Mouse (Mus musculus) frontal cortex, postnatal 36 days (tissue): ENCODE results near the gene Ackr2.

Experiments
- DNase-seq, 2 experiments: peaks; one replicate each; pipeline ENCODE4 v3.0.0; 2022; ENCODE audit warnings: low spot score in 2 of 2

The Ackr2 gene

DNA sequence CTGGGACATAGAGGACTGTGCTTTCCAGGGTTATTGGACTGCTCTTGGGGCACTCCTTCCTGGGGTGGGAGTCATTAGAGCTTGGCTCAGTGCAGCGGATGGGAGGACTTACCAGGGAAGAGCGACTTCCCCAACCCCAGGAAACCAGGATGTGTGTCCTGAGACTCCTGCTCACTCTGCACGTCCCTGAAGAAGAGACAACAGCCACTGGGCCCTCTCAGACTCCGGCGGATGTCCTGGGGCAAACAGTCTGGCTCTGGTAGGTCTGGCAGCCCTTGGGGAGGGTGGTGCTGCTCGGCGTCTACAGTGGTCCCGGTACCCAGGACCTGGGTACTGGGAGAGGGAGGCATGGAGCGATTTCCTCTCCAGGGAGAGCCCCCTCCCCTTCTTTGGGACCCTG, at the start of gene Ackr2:
Ackr2 (plus strand) TSS at position 111 of the 400 bp plus-strand sequence.
- no peak for DNase-seq

DNA sequence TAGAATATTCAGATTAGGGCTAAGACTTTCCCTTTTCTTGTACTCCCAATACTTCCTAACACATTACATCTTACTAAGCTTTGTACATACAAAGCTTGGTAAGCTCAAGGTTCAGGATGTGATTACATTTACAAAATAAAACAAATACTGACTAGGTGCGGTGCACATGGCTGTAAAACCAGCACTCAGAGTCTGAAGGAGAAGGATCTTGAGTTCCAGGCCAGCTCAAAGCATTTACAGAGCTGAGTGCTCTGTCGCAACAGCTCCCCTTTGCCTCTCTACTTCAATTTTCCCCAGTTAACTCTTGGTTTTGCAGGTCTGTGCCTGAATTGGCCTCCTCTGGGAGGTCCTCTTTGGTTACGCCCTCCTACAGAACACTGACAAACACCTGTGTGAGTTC, 43.9 kb upstream of the Ackr2 start:
- DNase-seq = no peak

DNA sequence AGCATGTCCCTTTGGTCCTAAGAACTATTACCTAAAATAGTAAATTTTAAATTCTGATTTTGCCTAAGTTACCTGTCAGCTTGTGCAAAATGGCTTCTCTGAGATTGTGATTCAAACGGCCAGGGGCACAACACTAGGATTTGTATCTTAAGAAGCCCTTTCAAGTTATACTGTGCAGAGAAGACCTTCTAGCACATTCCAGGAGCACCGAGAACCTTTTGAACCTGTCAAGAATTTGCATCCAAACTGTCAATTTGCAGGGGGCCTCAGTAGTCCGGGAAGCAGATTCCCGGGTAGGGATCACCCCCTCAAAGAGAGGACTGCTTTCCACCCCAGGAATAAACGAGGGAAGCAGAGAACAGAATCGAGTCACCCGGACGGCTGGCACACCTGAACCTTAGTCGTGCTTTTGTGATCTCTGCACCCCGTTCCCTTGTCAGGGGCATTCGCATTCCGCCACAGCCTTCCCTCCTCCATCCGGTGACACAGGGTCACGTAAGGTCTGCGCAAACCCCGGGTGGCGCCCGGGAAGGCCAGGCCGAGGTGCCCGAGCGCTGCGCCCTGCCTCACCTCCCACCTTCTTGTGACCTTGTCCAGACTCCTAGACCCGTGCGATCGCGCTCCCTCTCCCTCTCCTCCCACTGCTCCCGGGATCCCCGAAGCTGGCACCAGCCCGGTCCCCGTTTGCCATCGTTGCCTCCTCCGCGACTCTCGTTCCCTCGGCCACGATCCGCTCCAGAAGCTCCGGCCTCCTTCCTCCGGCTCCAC, 41.3 kb upstream of the Ackr2 start:
- no peak for DNase-seq

DNA sequence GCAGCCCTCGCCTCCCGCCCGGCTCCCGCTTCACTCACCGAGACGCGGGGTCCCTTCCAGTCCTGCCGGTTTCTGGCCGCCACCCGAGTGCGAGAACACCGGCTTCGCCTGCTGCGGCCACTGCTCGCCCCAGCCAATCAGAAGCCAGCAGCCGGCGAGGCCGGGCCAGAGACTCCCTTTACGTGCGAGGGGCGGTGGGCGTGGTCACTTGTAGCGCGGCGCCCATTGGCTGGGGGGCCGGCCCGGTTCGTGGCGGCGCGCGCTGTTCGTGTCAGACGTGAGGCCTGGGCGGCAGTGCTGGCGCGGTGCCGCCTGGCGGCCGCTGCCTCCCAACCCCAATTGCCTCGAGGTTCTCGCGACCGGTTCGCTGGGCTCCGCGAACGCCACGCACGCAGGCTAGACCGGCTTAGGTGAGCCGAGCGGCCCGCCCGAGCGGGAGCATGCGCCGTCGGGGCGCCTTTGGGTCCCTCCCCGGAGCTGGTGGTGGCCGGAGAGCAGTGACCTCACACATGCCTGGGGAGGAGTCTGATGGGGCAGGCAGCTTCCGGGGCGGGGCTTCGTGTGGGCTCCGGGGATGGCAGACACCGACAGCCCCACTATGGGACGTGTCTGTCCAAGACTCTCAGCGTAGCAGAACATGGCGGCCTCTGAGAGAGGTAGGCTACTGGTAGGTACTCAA, 40.5 kb upstream of the Ackr2 start:
- peak; percentile 97 to 98 for DNase-seq

DNA sequence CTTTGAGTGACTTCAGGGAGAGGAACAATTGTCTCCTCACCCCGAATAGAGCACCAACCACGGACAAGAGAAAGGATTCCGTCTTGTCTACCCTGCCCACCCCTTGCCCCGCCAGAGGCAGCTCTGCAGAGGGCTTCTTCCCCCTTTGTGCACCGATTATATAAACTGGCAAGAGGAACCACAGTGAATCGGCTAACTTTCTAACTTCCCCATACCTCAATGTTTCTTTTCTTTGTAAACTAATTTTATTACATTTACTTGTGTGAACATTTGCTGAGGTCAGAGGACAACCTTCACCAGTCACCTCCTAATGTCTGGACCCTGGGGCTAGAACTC, 40.0 kb upstream of the Ackr2 start, which contains the start of gene Higd1a:
Higd1a (minus strand) TSS at position 210 of the 336 bp plus-strand sequence.
- no peak for DNase-seq

DNA sequence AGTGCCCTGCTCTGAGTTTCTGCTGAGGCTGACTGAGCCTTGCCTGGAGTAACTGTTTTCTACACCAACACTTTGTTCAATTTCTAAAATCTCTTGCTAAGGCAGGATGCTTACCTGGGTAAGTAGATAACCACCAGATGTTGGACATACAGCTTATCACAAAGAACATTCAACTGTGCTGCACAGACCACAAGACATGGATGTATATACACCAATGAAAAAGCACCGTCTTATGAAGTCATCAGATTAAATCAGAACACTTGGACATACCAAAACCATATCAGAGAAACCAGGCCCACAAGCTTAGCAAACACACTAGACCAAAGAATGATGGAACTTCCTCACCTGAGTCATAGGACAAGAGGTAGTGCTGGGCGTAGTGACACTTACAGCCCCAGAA, 38.8 kb upstream of the Ackr2 start:
- no peak for DNase-seq

DNA sequence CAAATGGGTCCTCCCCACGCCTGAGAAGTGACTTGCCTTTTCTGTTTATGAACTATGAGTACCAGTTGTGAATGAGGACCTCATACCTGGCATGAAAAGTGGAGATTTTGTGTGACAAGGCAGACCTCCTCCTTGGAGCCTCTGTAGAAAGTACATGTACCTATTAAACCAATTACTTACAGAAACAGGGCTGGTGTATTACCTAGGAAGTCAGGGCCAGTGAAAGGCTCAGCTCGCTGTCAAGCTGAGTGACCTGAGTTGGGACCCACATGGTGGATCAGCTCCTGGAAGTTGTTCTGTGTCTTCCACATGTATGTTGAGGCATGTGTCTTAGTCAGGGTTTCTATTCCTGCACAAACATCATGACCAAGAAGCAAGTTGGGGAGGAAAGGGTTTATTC, 37.2 kb upstream of the Ackr2 start:
- no peak for DNase-seq

DNA sequence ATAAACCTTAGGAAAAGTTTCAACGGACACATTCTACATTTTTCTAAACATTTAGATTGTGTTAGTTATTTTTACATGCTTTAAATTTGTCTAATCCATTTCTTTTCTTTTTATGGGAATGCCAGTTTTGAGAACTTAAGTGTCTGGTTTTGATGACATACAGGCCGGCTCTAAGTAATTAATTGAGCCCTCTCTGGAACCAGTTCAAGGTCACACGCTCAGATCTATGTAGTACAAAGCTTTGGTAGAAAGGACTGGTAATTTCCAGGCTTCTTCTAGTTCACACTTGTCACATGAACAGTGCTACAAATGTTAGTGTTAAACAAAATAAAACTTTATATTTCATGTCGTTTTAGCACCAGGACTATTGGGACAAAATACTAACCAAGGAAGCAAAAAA, 33.3 kb upstream of the Ackr2 start:
- no peak for DNase-seq

DNA sequence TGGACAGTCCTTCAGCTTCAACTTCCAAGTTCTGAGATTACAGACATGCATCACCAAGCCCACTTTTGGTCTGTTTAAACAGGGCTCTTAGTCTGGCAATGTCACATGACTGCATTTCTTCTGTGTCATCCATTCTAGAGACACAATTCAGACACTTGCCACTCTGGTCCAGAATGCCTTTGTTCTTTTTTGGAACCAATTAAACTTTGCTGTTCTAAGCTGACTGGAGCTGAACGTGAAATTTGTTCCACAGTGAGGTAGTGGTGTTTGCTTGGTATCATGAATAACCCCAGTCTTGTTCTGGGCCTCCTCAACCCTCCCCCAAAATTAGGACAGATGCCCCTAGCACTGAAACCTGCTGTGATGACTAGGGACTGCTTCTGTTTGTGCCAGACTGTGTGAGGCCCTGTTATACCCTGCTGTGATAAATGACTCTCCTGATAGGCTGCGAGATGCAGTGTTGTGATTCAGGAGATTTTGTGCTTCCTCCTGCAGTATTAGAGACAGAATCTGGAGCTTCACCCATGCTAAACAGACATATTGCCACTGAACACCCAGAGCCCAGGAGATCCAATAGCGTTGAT, 32.6 kb upstream of the Ackr2 start:
- no peak for DNase-seq

DNA sequence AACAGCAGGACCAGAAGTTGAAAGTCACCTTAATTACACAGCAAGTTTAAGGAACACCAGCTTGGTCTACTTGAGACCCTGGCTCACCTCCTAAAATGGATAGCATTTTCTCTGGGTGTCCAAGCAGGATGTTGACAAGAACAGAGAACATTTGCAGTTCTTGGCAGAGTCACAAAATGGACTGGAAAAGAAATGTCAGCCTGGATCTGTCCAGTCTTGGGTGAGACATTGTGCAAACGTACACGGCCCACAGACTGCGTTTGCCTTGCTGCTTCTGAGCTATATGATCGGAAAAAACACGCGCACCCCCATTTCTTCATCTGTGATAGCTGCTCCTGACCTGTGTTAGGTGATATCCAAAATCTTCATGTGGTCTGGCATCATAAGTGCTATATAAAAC, 30.5 kb upstream of the Ackr2 start:
- DNase-seq = no peak

DNA sequence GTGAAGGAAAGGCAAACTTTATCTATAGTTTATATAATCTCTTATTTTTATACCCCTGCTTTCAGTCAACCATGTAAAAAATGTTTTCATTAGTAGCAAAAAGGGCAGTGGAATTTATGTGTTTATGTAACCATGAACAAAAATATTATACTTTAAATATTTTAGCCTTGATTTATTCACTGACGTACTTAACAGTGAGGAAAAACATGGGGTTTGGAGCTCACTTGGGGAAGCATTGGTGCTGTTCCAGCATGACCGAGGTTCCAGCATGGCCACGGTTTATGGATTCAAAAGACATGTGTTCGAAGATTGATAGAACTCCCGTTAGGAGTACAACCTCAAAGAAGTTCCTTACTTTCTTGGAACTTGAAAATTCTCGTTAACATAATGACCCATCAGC, 29.9 kb upstream of the Ackr2 start:
- DNase-seq = no peak

DNA sequence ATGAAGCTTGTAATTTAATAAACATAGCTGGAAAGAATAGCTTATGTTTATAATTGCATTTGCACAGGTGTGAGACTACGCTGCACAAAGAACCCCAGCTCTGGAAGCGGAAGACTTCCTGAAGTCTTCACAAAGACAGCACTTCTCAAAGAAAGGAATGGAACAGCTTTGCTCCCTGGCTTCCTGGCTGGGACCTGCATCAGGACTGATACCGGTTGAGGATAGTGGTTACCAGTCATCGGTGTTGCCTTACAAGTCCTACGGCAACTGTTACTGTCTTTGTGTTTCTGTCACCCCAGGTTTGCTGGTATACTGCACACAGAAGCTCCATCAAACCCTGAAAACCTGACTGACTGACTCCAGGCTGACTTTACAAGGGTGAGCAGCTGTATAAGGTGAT, 28.7 kb upstream of the Ackr2 start:
- DNase-seq = no peak

DNA sequence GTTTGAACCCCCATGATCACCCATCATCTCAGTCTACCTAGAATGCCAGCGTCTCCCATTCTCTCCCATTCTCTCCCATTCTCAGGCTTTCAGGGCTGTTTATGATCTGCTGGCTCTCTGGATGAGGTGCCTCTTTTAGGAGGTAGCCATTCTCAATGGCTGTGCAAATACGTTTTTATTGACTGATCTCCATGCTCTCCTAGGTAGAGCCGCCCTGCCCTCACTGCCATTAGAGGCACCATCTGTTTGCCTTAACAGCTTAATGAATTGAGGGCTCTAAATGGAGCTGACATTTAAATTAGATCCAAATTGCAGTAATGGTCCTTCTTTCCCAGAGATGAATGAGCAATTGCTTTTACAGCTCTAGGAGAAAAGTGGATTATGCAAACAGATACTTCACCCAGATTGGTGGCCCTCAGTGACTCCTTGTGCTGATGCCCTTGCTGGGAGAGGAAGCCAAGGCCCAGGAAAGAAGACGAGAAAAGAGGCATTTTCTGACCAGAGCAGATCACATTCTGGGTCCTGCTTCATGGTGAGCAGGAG, 28.1 kb upstream of the Ackr2 start:
- no peak for DNase-seq

DNA sequence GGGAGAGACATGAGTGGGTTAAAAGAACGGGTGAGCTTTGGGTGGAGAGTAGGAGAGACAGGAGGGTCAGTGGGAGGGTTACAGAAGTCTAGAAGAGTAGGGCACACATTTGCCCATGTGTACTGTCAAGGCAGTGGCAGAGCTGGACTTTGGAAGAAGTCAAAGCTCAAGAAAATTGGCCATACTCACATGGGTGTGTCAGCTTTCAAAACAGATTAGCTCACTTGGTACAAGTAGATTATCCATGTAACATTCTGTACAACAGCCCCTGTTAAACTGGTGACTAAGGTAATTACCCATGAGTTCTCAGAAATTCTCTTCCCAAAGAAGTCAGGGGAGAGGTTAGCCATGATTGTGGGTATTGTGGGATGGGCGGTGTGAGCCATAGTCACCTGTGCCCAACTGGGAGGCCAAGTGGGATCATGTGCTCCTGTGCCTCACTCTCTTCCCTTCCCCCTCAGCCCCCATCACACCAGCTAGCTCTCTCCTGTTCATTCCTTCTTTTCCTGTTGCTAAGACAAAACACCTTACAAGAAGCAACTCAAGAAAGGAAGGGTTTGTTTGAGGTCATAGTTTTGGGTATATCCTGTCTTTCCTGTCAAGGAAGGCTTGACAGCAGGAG, 26.0 kb upstream of the Ackr2 start:
- DNase-seq = no peak

DNA sequence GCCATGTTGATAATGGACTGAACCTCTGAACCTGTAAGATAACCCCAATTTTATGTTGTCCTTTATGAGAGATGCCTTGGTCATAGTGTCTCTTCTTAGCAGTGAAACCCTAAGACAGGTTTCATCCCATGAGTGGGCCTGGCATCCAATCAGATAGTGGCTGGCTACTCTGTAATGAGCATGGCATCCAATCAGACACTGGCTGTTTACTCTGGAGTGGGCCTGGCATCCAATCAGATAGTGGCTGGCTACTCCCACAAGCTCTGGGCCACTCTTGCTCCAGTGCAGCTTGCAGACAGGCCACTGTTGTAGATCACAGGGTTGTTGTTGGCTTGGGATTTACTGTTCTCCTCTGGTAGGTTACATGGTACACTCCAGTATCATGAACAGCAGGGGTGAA, 24.6 kb upstream of the Ackr2 start:
- no peak for DNase-seq

DNA sequence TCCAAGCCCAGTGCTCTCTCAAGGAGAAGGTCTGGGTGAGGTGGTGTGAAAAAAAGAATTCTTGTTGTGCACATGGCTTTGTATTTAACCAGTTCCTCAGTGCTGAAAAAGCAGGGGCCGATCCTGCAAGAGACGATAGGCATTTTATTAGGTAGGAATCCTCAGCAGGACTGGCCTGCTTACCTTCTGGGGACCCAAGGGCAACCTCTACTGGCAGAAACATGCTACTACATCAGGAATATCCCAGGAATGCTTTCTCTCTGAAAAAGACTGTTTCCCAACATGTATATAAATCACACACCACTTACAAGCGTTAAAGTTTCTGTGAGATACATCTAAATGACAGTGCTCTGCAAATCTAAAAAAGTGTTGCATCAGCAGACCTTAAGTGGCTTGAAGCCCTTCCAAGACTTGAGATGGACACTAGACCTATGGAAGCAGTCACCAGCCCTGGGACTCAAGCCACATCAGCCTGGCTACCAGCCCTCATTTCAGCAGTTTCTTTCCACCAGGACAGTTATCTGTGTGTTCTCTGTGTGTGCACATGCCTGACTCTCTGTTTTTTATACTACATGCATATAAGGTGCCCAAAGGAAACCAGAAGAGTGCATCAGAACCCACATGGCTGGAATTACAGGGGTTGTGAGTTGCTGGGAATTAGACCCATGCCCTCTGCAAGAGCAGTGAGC, 21.0 kb upstream of the Ackr2 start:
- DNase-seq = peak; percentile 56 to 81

DNA sequence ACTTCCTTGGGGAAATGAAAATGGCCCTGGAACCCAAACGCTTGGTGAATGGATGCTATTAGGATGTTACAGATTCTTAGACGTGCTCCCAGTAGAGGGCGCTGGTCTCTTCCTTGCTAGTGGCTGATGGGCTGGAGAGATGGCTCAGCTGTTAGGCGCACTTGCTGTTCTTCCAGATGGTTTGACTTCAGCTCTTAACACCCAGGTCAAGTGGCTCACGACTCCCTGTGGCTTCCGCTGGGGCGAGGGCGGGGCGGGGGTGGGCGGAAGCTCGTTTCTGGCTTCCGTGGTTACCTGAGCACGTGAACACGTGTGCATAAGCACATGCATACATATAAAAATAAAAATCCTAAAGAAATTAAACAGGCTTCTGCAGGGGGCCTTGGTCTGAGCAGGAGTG, 17.3 kb upstream of the Ackr2 start:
- peak; percentile 58 to 74 for DNase-seq

DNA sequence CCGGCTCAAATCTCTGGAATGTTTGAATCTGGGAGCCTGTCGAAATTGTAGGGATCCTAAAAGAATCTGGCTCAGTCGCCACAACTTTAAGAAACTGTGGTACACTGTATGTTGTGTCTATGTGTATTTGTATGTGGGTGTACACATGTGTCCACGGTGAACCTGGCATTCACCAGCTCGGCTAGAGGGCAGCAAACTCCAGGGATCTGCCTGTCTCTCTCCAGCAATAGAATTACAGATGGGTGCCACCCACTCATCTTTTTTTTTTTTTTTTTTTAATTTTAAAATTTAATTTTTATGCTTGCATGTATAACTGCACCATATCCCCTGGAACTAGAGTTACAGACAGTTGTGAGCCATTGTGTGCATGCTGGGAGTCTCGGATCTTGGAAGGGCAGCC, 16.9 kb upstream of the Ackr2 start:
- peak; percentile 40 to 60 for DNase-seq

DNA sequence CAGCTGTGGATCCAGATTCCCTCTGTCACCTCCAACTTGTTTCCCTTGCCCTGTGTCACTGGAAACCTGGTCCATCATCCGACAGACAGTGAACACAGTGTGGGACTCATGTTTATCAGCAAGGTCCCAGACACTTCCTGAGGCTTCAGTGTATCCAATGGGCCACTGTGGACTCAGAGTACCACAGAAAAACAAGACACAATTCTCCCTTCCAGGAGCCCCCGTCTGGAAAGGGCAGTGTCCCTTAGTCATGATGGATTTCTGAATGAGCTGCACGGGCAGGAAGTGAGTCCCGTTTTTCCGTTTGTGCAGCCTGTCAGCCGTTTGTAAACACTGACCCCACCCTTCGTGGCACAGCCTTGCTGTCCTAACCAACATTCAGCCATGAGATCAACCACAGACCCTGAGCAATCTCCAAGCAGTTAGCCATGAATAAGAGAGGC, 16.1 kb upstream of the Ackr2 start:
- DNase-seq = no peak

DNA sequence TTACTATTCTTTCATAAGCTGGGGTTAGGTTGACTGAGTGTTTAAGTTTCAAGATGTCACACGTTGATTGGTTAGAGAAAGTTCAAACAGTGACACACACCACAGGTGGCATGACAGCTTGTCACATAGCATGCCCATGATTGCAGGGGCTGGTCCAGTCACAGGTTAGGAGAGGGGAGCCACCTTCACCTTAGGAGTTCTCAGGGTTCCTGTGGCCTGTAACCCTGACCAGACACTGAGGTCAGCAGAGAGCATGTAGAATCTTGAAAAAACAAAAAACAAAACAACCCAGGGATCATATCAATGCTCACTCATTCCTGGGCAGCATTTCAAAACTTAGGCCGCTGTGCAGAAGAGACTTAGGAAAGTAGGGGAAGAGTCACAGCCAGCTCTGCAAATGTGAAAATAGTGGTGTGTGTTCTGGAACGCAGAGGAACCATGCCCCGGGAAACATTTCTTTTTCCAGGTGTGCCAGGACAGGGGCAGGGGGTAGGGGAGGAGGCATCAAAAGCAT, 8.2 kb upstream of the Ackr2 start:
- no peak for DNase-seq

DNA sequence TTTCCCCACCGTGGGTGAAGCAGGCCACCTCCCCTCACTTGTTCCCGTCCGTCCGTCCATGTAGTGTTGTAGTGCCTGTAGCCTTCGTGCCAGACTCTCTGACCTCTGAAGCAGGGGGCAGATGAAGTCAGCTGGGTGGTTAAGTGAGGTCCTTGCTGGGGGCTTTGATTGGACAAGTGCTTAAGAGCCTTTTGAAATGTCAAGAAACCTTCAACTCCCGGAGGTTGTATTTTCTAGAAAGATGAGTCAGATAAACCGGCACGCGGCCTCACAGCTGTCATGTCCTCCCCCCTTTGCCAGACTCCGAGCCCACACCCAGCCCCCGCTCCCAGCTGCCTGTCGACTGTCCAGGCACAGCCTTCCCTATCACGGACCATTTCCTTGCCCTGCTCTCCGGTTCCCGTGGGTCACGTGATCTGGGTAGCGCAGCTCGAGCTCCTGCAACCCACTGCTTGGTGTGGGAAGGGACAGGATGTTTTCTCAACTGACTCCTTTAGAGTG, 7.7 kb upstream of the Ackr2 start:
- peak; percentile 43 to 58 for DNase-seq
